Mouse (Mus musculus) cerebellum, adult 11 months (tissue): ENCODE measurements around the gene Mfsd2a.

Experiments used
- DNase-seq: peaks from one replicate; pipeline ENCODE4 v3.0.0; 2022

Gene Mfsd2a

GRCm38 (mm10) chr4:122976885-122977284 is 15.9 kb upstream of the Mfsd2a start:
- no peak for DNase-seq

- no peak for DNase-seq
These were observed 14.1 kb upstream of the Mfsd2a start for GRCm38 (mm10) chr4:122974976-122975520.

GRCm38 (mm10) chr4:122972056-122972455 is 11.1 kb upstream of the Mfsd2a start:
- no peak for DNase-seq

GRCm38 (mm10) chr4:122971646-122972045 is 10.7 kb upstream of the Mfsd2a start:
- no peak for DNase-seq

- no peak for DNase-seq
These were observed 10.2 kb upstream of the Mfsd2a start for GRCm38 (mm10) chr4:122971191-122971590.

- no peak for DNase-seq
These were observed 7.1 kb upstream of the Mfsd2a start for GRCm38 (mm10) chr4:122968106-122968505.

- no peak for DNase-seq
These were observed 1.8 kb upstream of the Mfsd2a start for GRCm38 (mm10) chr4:122962751-122963150.

- no peak for DNase-seq
These were observed 601 bp upstream of the Mfsd2a start for GRCm38 (mm10) chr4:122961589-122961988.

- DNase-seq: no peak
These were observed 478 bp downstream of the Mfsd2a start for GRCm38 (mm10) chr4:122960321-122961099.

GRCm38 (mm10) chr4:122959816-122960215 is 1.2 kb downstream of the Mfsd2a start:
- no peak for DNase-seq

GRCm38 (mm10) chr4:122958491-122959031 is 2.4 kb downstream of the Mfsd2a start:
- no peak for DNase-seq

GRCm38 (mm10) chr4:122956301-122956700 is 4.7 kb downstream of the Mfsd2a start:
- no peak for DNase-seq

- peak; percentile 52 for DNase-seq
These were observed 5.4 kb downstream of the Mfsd2a start for GRCm38 (mm10) chr4:122955412-122956136.

GRCm38 (mm10) chr4:122954680-122955411 is 6.1 kb downstream of the Mfsd2a start:
- no peak for DNase-seq

- DNase-seq: no peak
These were observed 11.9 kb downstream of the Mfsd2a start for GRCm38 (mm10) chr4:122949096-122949495.

GRCm38 (mm10) chr4:122947223-122947622 is 13.8 kb downstream of the Mfsd2a start:
- DNase-seq: no peak

- no peak for DNase-seq
These were observed 16.6 kb downstream of the Mfsd2a start for GRCm38 (mm10) chr4:122944408-122944807.

- no peak for DNase-seq
These were observed 21.8 kb downstream of the Mfsd2a start for GRCm38 (mm10) chr4:122939048-122939796.

- no peak for DNase-seq
These were observed 23.5 kb downstream of the Mfsd2a start for GRCm38 (mm10) chr4:122937489-122937888.

GRCm38 (mm10) chr4:122935466-122936099 is 25.4 kb downstream of the Mfsd2a start:
- no peak for DNase-seq

GRCm38 (mm10) chr4:122933857-122934256 is 27.1 kb downstream of the Mfsd2a start:
- DNase-seq: no peak
